Mouse (Mus musculus) ES-Bruce4 (cell line): ENCODE measurements at regions not wholly inside any gene's neighbourhood (a gene's known extent, or its start where the extent isn't known, plus 50 kb on each side); places are given as distances from the start of the nearest gene placed in this dataset.

Experiments
- CTCF ChIP-seq: IDR thresholded peaks from one replicate; pipeline ENCODE4 v1.8.1; 2011; ENCODE audit warnings: low read depth, low read length
- EP300 ChIP-seq: IDR thresholded peaks from 2 replicates; pipeline ENCODE4 v1.6.1; 2011; ENCODE audit warnings: low read depth, low read length; ENCODE audit not compliant: insufficient read depth
- POLR2A ChIP-seq: IDR thresholded peaks from one replicate; pipeline ENCODE4 v1.8.1; 2011; ENCODE audit warnings: low read length; ENCODE audit not compliant: insufficient read depth

DNA sequence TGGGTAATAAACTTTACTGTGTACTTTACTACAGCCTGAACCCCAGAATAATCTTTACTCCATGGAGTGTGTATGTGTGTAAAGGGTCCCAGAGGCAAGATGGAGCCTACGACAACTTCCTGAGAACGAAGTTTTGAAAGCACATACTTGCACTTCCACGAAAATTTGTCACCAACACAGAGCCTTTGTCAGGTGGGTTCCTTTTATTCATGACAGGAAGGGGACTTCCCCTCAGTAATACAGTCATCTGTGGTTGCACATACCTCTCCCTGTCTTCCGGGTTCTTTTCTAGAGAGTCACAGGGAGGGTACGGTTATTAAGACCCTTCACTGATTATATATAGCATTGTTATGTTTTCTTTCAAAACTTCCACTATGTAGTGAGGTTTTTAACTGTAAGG lies 154.0 kb upstream of the Tgfbr2 start:
- no peak for TF ChIP-seq CTCF
- no peak for TF ChIP-seq POLR2A
- TF ChIP-seq EP300: no peak
